Mouse (Mus musculus) embryonic fibroblast, embryonic 13.5 days (primary cell): ENCODE data around the gene Cdc42bpa.

ENCODE experiments used
- CTCF ChIP-seq: IDR thresholded peaks from 2 replicates; pipeline ENCODE4 v1.5.1; 2011; ENCODE audit warnings: mild to moderate bottlenecking, control low read depth, low read length, moderate library complexity, borderline replicate concordance; ENCODE audit not compliant: insufficient read depth
- POLR2A ChIP-seq: IDR thresholded peaks from 2 replicates; pipeline ENCODE4 v1.6.1; 2011; ENCODE audit warnings: low read depth, mild to moderate bottlenecking, control low read depth, low read length, moderate library complexity

DNA sequence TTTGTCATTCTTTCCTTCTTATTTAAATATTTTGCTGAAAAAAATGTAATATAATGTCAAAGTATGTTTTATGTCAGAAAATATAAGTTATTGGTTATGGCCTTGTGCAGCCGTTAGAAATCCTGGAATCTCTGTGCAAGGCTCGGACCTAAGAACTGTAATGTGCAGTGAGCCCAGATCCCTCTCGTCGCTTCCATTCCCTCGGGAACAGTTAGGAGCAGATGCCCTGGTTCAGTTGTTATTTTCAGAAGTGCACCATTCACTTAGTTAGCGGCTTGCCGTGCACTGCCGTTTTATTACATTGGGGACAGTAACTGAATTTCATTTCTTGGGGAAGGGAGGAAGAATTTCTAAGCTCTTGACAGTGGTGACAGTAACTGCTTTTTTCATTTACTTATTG is 158.0 kb downstream of the Cdc42bpa start:
- TF ChIP-seq POLR2A (no peak), CTCF (no peak)
